Mouse (Mus musculus) CD4-positive helper T cell, adult 2 months (primary cell): ENCODE results near the gene Ntm.

Experiments
- DNase-seq: peaks from one replicate; pipeline ENCODE4 v3.0.0-alpha.2; 2012; ENCODE audit warnings: low read depth, missing footprints, low spot score

The Ntm gene

GRCm38 (mm10) chr9:29962978-29963377 is at the start of gene Ntm:
Gene Ntm, minus strand, starts transcription at chr9:29963141.
- DNase-seq, result no peak

GRCm38 (mm10) chr9:30005701-30006100 is 42.8 kb upstream of the Ntm start:
- no peak for DNase-seq

GRCm38 (mm10) chr9:30003612-30004011 is 40.7 kb upstream of the Ntm start:
- DNase-seq, result no peak

- DNase-seq, result no peak
Observed at GRCm38 (mm10) chr9:29981177-29981915, 18.4 kb upstream of the Ntm start.

- no peak for DNase-seq
Observed at GRCm38 (mm10) chr9:29961954-29962867, 730 bp downstream of the Ntm start.

- DNase-seq, result no peak
Observed at GRCm38 (mm10) chr9:29961512-29961911, 1.4 kb downstream of the Ntm start.

GRCm38 (mm10) chr9:29960741-29961140 is 2.2 kb downstream of the Ntm start:
- DNase-seq, result no peak

- no peak for DNase-seq
Observed at GRCm38 (mm10) chr9:29960236-29960635, 2.7 kb downstream of the Ntm start.

- DNase-seq, result no peak
Observed at GRCm38 (mm10) chr9:29956936-29957335, 6.0 kb downstream of the Ntm start.

- DNase-seq, result no peak
Observed at GRCm38 (mm10) chr9:29954031-29954430, 8.9 kb downstream of the Ntm start.

- DNase-seq, result no peak
Observed at GRCm38 (mm10) chr9:29949041-29949440, 13.9 kb downstream of the Ntm start.

- DNase-seq, result no peak
Observed at GRCm38 (mm10) chr9:29943209-29944070, 19.5 kb downstream of the Ntm start.

- no peak for DNase-seq
Observed at GRCm38 (mm10) chr9:29942183-29942952, 20.6 kb downstream of the Ntm start.

- DNase-seq, result no peak
Observed at GRCm38 (mm10) chr9:29939517-29940034, 23.4 kb downstream of the Ntm start.

- no peak for DNase-seq
Observed at GRCm38 (mm10) chr9:29928796-29929195, 34.1 kb downstream of the Ntm start.

GRCm38 (mm10) chr9:29925382-29925781 is 37.6 kb downstream of the Ntm start:
- DNase-seq, result no peak

- no peak for DNase-seq
Observed at GRCm38 (mm10) chr9:29898406-29899054, 64.4 kb downstream of the Ntm start.

- no peak for DNase-seq
Observed at GRCm38 (mm10) chr9:29897448-29897847, 65.5 kb downstream of the Ntm start.

- no peak for DNase-seq
Observed at GRCm38 (mm10) chr9:29892792-29893191, 70.1 kb downstream of the Ntm start.

- no peak for DNase-seq
Observed at GRCm38 (mm10) chr9:29888712-29889111, 74.2 kb downstream of the Ntm start.
